Mouse (Mus musculus): ENCODE measurements around the gene Lrif1. TPM values are rescaled to one million over a fixed set of nuclear protein-coding genes. Genes with fewer than 3 reads are reported as not detected.
"Not testable (repeated sequence)": the region's sequence is repeated elsewhere in the genome, so short reads cannot be mapped to it uniquely, and the experiment has no call there.

The Lrif1 gene
- 10 to 100 TPM in 3 of 4 experiments, 1 to 10 TPM in 1; 9.8 to 12.4 (median 10.9) TPM for total RNA-seq (2022)

DNA sequence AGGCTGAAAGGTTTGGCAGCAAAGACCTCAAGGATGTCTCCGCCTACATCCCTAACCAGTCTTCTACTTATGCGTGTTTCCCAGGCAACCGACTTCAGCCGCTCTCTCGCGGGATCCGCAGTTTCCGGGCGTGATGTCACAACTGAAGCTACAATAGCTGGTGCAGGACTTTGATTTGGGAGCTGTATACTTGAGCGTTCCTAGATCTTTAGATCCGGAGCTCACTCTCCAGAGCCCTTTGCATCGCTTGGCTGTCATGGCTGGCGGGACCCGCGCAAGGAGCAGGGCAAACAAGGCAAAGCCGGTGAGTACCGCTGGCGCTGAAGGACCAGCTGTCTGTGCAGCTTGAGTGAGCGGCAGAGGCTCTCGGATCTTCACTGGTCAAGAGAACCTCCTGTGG lies at the start of gene Lrif1:
Lrif1 (plus strand) TSS at position 158 of the 400 bp plus-strand sequence.
- DNase-seq (ENCODE audit: low spot score in 2 of 2), result no peak

GRCm38 (mm10) chr3:106672811-106673210 lies 12.0 kb upstream of the Lrif1 start:
- not testable (repeated sequence) for DNase-seq (ENCODE audit: low spot score in 2 of 2)

DNA sequence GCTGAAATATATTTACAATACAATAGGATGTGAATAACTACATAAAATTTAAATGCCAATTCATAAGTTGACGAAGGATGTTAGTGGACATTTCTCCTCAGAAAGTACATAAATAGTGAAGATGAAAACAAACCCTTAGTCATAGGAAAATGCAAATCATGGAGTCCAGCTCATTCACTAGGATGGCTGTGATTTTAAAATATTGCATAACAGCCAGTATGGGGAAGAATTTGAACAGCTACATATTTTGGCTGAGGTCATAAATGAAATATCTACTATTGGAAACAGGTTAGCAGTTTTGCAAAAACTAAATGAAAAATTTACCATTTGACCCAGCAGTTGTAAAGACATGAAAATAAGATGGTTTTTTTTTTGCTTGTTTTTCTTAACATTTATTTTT lies 594 bp downstream of the Lrif1 start:
- no peak for DNase-seq (ENCODE audit: low spot score in 2 of 2)

GRCm38 (mm10) chr3:106721397-106722027 lies 36.7 kb downstream of the Lrif1 start:
- peak; percentile 97 for DNase-seq (ENCODE audit: low spot score in 2 of 2)

DNA sequence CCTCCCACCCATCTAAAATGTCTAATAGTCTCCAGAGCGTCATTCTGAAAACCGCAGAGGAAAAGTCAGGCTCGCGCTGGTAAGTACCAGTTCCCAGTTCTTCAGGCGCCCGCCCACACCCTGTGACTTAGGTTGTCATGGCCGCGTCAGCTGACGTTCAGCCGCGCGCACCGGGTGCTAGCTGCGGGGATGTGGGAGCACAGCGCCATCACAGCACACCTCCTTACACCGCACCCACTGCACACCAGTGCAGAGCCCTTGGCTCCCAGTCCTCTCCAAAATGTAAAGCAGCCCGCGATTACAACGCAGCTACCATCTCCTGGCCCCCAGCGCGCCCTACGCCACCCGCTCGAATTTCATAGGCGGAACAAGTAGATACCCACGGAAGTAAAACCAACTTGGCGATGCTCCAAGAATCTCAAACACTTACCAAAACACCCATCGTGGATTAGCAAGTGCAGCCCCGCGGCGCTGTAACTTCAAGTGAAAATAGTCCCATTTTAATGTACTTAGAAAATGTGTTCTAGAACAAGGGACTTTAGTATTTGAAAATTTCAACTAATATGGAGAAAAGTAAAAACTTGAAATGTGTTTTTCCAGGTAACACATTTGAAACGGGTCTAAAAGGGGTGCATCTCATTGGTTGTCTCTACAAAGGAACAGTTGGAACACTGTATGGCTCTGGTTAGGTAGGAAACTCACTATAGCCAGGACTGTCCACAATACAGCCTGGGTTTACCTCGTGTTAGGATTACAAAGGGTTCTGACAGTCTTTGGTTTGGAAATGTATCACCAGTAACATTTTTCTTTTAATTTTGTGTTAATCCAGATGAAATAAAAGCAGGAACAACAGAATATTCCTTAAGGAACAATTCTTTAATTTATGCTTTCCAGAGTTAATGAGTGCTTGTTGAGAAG lies 37.5 kb downstream of the Lrif1 start:
- peak; percentile 68 to 72 for DNase-seq (ENCODE audit: low spot score in 2 of 2)

DNA sequence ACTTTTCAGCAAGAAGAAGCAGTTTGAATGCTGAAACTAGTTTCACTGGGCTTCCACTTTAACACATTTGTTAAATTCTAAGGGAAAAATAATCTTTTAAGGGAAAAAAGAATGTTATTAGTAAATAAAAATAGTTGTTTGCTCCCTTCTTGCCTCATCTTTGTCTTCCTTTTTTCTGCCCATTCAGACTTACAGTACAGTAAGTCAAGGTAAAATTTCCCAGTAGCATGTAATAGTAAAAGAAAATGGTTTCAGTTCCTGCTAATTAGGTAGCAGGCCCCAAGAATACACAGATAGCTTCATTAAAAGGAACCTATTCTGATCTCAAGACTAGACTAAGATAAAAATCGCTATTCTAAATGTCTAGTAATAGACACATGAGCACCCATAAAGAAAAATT lies 71.1 kb downstream of the Lrif1 start:
- no peak for DNase-seq (ENCODE audit: low spot score in 2 of 2)

GRCm38 (mm10) chr3:106771834-106772233 lies 87.0 kb downstream of the Lrif1 start:
- no peak for DNase-seq (ENCODE audit: low spot score in 2 of 2)

DNA sequence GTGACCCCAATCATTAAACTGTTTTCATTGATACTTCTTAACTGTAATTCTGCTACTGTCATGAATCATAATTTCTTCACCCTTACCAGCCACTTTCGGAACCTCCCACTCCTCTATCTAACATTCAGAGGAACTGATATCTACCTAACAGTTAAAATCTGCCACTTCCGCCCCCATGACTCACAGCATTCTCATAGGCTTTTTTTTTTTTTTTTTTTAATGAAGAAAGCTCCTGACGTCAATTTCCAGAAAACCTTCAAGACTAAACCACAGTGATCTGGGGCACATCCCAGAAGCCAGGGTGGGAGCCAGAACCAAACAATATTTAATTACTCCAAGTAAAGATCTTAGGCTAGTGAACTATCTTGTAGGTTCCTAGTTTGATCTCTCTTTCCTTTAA lies 100.3 kb downstream of the Lrif1 start:
- DNase-seq (ENCODE audit: low spot score in 2 of 2), result no peak

Other genes with a start within 250 kb of the Lrif1 start
- under 1 TPM in 1 of 4 experiments, not detected in 3; 0.59 TPM for gene Dennd2d, start 202.6 kb upstream of the Lrif1 start, total RNA-seq (2022)
- gene Dram2, start 137.2 kb upstream of the Lrif1 start, total RNA-seq (2022), result 100 to 1,000 TPM; 105 to 127 (median 116) TPM
- gene Cept1, start 137.2 kb upstream of the Lrif1 start, total RNA-seq (2022), result 10 to 100 TPM; 21.0 to 33.1 (median 30.7) TPM
- gene Cd53, start 105.2 kb downstream of the Lrif1 start, total RNA-seq (2022), result 1 to 10 TPM in 1 of 4 experiments, under 1 TPM in 3; 0.46 to 1.6 (median 0.60) TPM
- not detected for gene Olfr266, start 141.3 kb downstream of the Lrif1 start, total RNA-seq (2022)